Mouse (Mus musculus) left cerebral cortex, postnatal 36 days (tissue): ENCODE measurements around the gene Tigit. TPM values are rescaled to one million over a fixed set of nuclear protein-coding genes. Genes with fewer than 3 reads are reported as not detected.

ENCODE experiments used
- DNase-seq, 2 experiments: peaks; one replicate each; pipeline ENCODE4 v3.0.0; 2021 to 2022; ENCODE audit warnings: low spot score in 2 of 2, mixed read lengths in 1 of 2
- intact Hi-C: fragments of 180-260 bp; cut with DNase I; formaldehyde crosslinking; loops from one replicate; pipeline ENCODE4 v1.15.1; 2025
- total RNA-seq, 2 experiments: library from RNA; stranded (reverse); gene quantifications; 2 replicates each; pipeline ENCODE4 v1.2.3; 2021

Gene Tigit
- not detected for total RNA-seq

DNA sequence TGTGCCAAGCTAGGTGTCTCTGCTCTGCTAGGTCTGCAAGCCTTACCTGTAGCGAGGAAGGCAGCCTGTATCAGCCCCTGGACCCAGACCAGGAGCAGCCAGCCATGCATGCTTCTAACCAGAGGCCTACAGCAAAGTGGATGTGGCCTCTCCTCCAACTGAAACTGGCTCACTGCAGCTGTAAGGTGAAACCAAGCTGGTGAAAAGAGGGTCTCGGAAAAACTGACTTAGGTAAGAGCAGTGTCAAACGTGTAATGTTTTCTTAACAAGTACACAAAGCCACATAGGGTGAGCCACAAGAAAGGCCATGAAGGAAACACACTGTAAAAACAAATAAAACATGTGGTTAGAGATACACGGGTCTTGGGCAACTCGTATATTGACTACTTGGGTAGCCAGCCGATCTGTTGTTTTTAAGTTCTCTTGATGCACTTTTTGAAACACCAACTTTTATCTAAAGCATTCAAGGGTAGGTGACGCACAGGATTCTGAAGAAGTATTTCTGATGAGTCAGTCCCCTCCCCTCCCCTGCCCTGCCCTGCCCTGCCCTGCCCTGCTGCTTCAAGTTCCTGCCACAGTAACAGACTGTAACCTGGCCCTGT lies at the start of gene Tigit:
Tigit (minus strand) TSS at position 169 of the 602 bp plus-strand sequence.
- no peak for DNase-seq
- intact Hi-C loops: no loop called here

DNA sequence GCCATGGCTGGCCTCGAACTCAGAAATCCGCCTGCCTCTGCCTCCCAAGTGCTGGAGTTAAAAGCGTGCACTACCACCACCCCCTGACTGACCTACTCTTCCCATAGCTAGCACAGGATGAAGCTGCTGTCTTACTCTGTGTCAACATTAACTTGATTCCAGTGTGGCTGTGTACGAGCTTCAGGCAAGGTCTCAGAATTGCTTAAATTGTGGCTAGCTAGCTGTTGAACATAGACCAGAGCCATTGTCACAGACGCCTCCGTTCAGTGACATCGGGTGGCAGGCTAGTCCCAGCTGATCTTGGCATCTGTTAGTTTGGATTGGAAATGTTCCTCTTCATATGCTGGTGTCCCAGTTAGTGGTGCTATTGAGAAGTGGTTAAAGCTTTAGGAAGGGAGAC lies 47.4 kb upstream of the Tigit start:
- DNase-seq: no peak
- intact Hi-C loops: no loop called here

- no peak for DNase-seq
These were observed 46.7 kb upstream of the Tigit start for GRCm38 (mm10) chr16:43710651-43711050.

GRCm38 (mm10) chr16:43710134-43710475 lies 46.2 kb upstream of the Tigit start:
- DNase-seq: no peak
- intact Hi-C loops: no loop called here

More at GRCm38 (mm10) chr16:43710651-43711050, 46.7 kb upstream of the Tigit start:
- intact Hi-C loops: no loop called here

- no peak for DNase-seq
- intact Hi-C loops: no loop called here
These were observed 45.6 kb upstream of the Tigit start for GRCm38 (mm10) chr16:43709432-43710133.

- no peak for DNase-seq
- intact Hi-C loops: no loop called here
These were observed 45.1 kb upstream of the Tigit start for GRCm38 (mm10) chr16:43709062-43709413.

DNA sequence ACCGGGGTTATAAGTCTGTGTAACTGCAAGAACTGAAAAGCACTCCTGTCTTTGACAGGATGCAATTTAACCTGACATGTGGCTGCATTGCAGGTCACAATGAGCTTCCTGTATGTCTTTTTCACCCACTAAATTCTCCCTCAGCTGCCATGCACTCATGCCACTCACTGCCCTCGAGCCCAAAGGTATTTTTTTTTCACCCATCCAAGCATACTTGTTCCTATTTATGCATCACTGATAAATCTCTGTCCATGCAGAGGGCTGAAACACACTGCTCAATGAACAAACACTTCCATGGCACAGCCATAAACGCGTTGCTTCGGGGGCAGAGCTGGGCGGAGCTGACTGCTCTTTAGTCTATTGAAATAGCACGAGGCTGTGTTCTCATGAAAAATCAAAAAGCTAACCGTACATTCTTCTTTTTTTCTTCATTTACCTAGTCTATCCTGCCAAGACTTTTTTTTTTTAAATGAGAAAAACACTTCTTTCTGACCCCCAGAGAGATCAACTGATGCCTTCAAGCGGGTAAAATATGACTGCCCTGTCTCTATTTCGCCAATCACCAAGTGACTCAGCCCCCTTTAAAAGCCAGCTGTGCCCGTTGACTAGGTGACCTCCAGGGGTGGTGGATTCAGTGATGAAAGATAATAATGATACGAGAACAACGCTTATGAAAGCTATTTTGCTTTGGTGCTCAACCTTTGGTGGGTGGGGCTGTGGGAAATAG lies 44.6 kb upstream of the Tigit start:
- intact Hi-C loops: no loop called here
- no peak for DNase-seq

DNA sequence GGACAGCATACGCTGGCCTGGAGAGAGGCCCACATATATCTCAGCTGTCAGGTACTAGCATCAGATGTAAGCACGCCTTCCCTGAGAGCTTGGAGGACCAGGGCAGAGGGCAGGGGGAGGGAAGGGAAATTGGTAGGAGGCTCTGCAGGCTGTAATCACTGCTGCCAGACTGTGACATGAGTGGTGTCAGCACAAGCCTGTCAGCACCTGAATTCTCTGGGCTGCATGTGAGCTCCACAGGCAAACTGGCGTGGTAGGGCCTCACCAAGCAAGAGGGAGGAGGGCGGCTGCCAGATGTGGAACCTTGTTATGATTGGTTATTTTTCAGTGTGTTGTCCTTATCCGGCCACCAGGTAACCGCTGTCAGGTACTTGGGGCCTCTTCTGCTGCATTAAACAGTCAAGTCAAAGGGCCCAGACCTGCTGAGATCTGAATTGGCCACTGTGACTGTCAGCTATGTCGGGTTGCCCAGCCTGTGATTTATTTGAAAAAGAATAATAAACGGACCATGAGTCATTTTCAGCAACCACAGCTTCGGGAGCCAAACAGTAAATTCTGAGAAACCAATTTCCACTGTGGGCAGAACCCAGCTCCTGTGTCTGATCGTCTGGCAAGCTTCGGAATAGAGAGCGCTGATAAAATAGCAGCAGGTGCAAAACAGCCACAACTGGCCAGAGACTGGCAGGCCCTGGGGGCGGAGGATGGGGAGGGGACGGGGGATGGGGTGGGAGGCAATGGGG lies 38.0 kb upstream of the Tigit start:
- DNase-seq: no peak
- intact Hi-C loops: no loop called here

DNA sequence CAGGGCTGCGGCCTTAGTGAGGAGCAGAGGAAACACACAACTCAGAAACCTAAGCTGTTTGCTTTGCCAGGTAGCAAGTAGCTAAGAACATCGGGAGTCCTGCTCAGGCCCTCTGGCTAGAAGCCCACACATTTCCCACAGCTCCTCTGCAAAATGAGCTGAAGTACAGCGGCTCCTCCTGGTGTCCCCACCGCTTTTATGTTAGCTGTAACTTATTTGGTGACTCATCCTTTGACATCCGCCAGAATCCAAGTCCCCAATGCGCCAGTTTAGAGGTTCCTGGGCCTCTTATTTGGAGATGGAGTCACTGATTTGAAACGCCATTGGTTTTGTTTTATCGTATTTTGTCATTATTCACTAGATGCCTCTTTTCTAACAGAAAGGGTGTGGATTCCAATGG lies 36.6 kb upstream of the Tigit start:
- intact Hi-C loops: no loop called here
- DNase-seq: no peak

- intact Hi-C loops: no loop called here
- peak in 1 of 2 experiments; percentile 33 for DNase-seq
These were observed 35.0 kb upstream of the Tigit start for GRCm38 (mm10) chr16:43698735-43699649.

DNA sequence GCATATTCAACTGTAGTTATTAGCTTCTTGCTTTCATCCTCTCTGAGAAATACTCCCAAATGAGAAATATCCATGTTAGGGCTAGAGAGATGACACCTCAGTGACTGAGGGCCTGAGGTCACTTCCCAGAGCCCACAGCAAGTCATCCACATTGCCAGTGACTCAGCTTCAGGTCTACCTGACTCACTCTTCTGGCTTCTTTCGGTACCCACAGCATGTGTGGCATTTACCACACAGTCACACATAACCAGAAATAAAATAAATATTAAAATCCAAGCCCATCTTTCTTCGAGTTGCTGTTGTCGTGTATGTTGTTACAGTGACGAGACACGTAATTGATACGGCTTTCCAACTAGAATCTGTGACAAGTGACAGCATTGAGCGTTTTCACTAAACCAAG lies 33.8 kb upstream of the Tigit start:
- intact Hi-C loops: no loop called here
- DNase-seq: no peak

GRCm38 (mm10) chr16:43695852-43696251 lies 31.9 kb upstream of the Tigit start:
- intact Hi-C loops: no loop called here

GRCm38 (mm10) chr16:43694104-43694503 lies 30.2 kb upstream of the Tigit start:
- intact Hi-C loops: no loop called here
- DNase-seq: no peak

More at GRCm38 (mm10) chr16:43695852-43696251, 31.9 kb upstream of the Tigit start:
- no peak for DNase-seq

DNA sequence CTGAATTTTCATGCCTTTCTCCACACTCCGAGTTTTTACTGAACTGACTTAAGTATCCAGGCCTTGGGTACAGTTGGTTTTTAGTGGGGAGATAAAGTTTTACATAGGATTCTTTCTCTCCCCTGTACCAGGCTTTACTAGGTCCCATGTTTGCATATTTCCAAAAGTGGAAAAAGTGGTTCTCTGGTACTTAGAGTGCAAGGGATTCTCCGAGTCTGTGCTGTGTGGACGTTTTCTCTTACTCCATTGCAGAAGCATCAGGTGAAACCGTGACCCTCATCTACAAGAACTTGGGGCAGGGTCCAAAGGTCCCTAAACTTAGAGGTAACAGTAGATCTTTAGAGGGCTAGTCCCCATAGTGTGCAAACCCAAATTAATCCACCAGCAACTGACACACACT lies 28.7 kb upstream of the Tigit start:
- intact Hi-C loops: no loop called here
- no peak for DNase-seq

DNA sequence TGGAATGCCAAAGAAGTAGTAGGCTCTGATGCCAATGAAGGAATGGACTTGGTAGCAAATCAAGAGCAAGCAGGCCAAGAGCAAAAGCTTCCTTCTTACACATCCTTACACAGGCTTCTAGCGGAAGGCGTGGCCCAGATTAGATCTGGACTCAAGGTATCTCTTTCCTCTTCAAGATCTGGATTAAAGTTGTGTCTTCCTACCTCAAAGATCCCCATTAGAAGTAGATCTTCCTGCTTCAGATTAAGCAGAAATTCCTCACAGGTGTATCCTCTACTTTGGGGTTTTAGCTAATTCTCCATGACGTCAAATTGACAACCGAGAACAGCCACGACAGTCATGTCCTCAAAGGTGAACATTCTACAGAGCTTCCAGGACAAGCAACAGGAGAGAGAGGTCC lies 27.8 kb upstream of the Tigit start:
- DNase-seq: no peak
- intact Hi-C loops: no loop called here

DNA sequence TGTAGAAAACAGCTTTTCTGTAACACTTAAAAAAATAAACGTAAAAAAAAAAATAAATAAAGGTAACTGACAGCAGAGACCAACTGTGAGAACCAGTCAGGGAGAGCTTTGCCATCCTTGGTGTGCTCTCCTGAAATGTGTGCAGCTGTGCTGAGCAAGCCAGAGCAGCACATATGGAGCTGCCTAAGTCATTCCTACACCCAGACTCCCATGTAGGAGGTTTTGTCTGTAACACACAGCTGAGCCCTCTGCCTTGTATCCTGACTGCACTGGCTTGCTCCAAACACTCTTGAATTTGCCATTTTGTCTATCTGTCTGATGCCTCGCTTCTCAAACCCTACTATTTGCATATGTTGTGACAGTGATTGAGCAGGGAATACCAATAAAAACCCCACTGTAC lies 27.0 kb upstream of the Tigit start:
- no peak for DNase-seq
- intact Hi-C loops: no loop called here

- no peak for DNase-seq
- intact Hi-C loops: no loop called here
These were observed 26.3 kb upstream of the Tigit start for GRCm38 (mm10) chr16:43690211-43690690.

GRCm38 (mm10) chr16:43687968-43688367 lies 24.0 kb upstream of the Tigit start:
- intact Hi-C loops: no loop called here

GRCm38 (mm10) chr16:43674400-43674799 lies 10.5 kb upstream of the Tigit start:
- no peak for DNase-seq

More at GRCm38 (mm10) chr16:43687968-43688367, 24.0 kb upstream of the Tigit start:
- no peak for DNase-seq

More at GRCm38 (mm10) chr16:43674400-43674799, 10.5 kb upstream of the Tigit start:
- intact Hi-C loops: no loop called here
